Mouse (Mus musculus) heart, postnatal 4 days (tissue): ENCODE data around the gene Gm10961. TPM values are rescaled to one million over a fixed set of nuclear protein-coding genes. Genes with fewer than 3 reads are reported as not detected.

ENCODE experiments used
- DNase-seq: peaks from one replicate; pipeline ENCODE4 v3.0.0; 2021
- total RNA-seq, 2 experiments: library from RNA; stranded (reverse); gene quantifications; 2 replicates each; pipeline ENCODE4 v1.2.3; 2021

Gene Gm10961
- not detected for total RNA-seq

- DNase-seq: peak; percentile 60
Observed at GRCm38 (mm10) chr3:107630682-107631522, at the start of gene Gm10961. Gene Gm10961 (plus strand): TSS chr3:107631322.

GRCm38 (mm10) chr3:107582130-107582874 lies 48.8 kb upstream of the Gm10961 start:
- DNase-seq: no peak

- DNase-seq: peak; percentile 32
Observed at GRCm38 (mm10) chr3:107582875-107583767, 48.0 kb upstream of the Gm10961 start.

- no peak for DNase-seq
Observed at GRCm38 (mm10) chr3:107583893-107584292, 47.2 kb upstream of the Gm10961 start.

GRCm38 (mm10) chr3:107586504-107586903 lies 44.6 kb upstream of the Gm10961 start:
- DNase-seq: no peak

GRCm38 (mm10) chr3:107591612-107592011 lies 39.5 kb upstream of the Gm10961 start:
- no peak for DNase-seq

GRCm38 (mm10) chr3:107593632-107594031 lies 37.5 kb upstream of the Gm10961 start:
- no peak for DNase-seq

GRCm38 (mm10) chr3:107594662-107595263 lies 36.4 kb upstream of the Gm10961 start, which contains the start of gene Alx3:
Gene Alx3 (plus strand): TSS chr3:107595031.
- no peak for DNase-seq

- DNase-seq: peak; percentile 25
Observed at GRCm38 (mm10) chr3:107595264-107595937, 35.7 kb upstream of the Gm10961 start.

GRCm38 (mm10) chr3:107595938-107596461 lies 35.1 kb upstream of the Gm10961 start:
- no peak for DNase-seq

- DNase-seq: peak; percentile 16
Observed at GRCm38 (mm10) chr3:107596559-107596958, 34.6 kb upstream of the Gm10961 start.

GRCm38 (mm10) chr3:107597134-107597533 lies 34.0 kb upstream of the Gm10961 start:
- DNase-seq: no peak

- no peak for DNase-seq
Observed at GRCm38 (mm10) chr3:107597586-107598389, 33.3 kb upstream of the Gm10961 start.

- DNase-seq: no peak
Observed at GRCm38 (mm10) chr3:107600127-107600526, 31.0 kb upstream of the Gm10961 start.

- peak; percentile 74 for DNase-seq
Observed at GRCm38 (mm10) chr3:107605304-107605703, 25.8 kb upstream of the Gm10961 start.

- no peak for DNase-seq
Observed at GRCm38 (mm10) chr3:107607221-107607620, 23.9 kb upstream of the Gm10961 start.

GRCm38 (mm10) chr3:107608808-107609207 lies 22.3 kb upstream of the Gm10961 start:
- DNase-seq: no peak

GRCm38 (mm10) chr3:107609376-107609775 lies 21.7 kb upstream of the Gm10961 start:
- no peak for DNase-seq

- no peak for DNase-seq
Observed at GRCm38 (mm10) chr3:107611394-107611793, 19.7 kb upstream of the Gm10961 start.

GRCm38 (mm10) chr3:107612902-107613525 lies 18.1 kb upstream of the Gm10961 start:
- DNase-seq: peak; percentile 80
